Mouse (Mus musculus) gastrocnemius, postnatal 25 days (tissue): ENCODE data around the gene Calhm5. TPM values are rescaled to one million over a fixed set of nuclear protein-coding genes. Genes with fewer than 3 reads are reported as not detected.

Experiments used
- DNase-seq: peaks from one replicate; pipeline ENCODE4 v3.0.0; 2022
- long read RNA-seq, 2 experiments: library from polyadenylated mRNA; stranded (forward); transcript quantifications; one replicate each; pipeline ENCODE4 v2.0.0; 2021
- total RNA-seq, 2 experiments: library from RNA; stranded (reverse); gene quantifications; 1 replicate in 1 of 2; 2 replicates in 1 of 2; pipeline ENCODE4 v1.2.3; 2021

Calhm5 gene
- under 1 TPM; 0.40 to 0.41 TPM for total RNA-seq
- long read RNA-seq, experiment 1, full-length matches to known transcripts = 1 of 1 reads
- long read RNA-seq, experiment 1, partial matches to known transcripts = 0 of 1 reads
- long read RNA-seq, experiment 1, other reads (novel, unspliced or antisense) = 0 of 1 reads
- long read RNA-seq, experiment 2, full-length matches to known transcripts = 3 of 4 reads
- long read RNA-seq, experiment 2, partial matches to known transcripts = 0 of 4 reads
- long read RNA-seq, experiment 2, other reads (novel, unspliced or antisense) = 1 of 4 reads

DNA sequence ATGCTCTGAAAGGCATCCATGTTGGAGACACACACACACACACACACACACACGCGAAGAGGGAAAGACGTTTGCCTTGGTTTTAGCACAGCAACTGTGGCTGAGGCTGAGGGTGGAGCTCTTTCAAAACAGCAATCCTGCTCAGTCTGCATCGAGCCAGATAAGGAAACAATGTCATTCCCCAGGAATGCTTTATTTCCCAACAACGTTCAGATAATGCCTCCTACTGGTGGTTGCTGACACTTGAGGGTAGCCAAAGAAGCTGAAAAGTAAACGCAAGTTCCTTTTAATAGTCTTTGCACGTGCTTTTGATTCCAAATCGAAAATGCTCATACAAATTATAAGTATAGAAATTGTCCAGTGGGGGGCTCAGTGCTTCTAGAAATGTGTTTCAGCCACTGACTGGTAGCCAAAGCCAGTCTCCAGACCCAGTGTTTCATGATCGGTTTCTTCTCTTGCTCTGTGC, at the start of gene Calhm5:
Gene Calhm5, minus strand, starts transcription at position 102 of the 466 bp plus-strand sequence.
- peak; percentile 22 for DNase-seq

DNA sequence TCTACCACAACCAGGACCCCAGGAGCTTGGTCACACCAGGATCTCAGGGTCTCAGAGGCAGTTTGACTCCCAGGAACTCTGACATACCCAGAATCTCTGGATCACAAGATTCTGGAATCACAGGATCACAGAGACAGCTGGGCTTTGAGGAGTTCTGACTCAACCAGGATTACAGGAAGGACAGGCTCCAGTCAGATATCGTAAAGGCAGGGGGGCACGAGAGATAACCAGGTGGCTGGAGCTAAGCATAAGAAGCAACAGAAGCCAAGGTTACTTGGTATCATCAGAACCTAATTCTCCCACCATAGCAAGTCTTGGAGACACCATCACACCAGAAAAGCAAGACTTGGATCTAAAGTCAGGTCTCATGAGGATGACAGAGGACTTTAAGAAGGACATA, 45.4 kb upstream of the Calhm5 start:
- DNase-seq = no peak

DNA sequence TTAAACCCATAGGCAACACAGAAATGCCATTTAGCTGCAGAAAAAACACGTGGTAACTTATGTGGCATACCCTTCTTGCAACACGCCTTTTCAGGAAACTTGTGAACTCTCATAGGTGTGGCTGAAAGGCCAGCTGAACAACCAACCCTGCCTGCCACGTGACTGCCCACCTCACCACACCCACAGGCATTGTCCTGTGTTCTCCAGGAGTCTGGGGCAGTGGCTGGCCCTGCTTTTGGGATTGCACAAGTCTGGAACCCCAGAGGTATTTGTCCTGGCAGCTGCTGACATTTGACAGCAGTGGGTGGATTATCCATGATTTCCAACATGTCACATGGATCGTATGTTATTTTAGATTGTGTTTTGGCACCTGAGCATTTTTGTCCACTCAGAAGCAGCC, 43.4 kb upstream of the Calhm5 start:
- no peak for DNase-seq

DNA sequence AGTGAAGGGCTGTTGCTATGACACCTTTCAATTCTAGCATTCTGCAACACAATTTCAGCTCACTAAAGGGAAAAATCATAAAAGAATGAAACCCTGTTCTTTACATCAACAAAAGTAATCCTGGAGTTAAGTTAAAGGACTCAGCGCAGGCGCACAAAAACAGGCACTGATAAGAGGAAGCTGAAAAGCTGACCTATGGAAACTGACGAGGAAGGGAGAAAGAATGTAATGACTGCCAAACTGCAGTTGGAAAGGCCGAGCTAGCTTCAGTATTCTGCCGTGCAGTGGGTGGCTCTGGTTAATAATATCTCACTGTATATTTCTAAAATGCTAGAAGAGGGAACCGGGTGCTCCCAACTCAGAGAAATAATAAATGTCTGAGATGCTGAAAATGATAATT, 41.7 kb upstream of the Calhm5 start:
- no peak for DNase-seq

DNA sequence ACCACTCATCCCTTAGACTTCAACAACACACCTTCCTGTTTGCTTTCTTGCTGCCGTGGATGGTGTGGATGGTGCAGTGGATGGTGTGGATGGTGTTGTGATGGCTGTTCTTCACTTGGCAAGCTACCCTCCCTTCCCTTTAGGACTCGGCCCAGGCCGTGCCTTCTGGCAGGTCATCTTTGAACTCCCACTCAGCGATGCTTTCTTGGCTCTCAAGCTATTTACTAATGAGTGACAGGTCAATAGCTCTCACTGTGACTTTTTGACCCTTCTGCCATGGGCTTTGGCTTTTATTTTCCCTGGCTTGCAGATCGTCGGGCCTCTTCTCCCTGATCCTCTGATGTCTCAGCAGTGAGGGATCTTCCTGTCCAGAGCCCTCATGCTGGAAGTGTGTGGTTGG, 40.1 kb upstream of the Calhm5 start:
- no peak for DNase-seq

DNA sequence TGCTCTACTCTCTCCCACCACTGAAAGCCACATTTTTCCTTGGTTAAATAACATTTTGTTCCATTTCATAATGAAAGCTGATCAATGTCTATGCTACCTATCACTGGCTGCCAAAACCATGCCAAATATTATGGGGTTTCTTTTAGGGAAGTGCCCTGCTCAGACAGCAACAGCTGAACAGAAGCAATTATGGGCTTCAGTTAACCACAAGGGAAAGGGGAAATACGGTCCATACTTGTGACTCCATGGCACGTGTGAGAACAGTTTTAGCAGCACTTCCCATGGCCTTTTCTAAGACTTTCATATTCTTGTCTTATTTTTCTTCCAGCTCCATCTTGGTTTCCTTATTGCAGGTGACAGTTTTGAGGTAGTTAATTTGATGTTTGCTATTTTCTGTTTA, 35.0 kb upstream of the Calhm5 start:
- DNase-seq = no peak

DNA sequence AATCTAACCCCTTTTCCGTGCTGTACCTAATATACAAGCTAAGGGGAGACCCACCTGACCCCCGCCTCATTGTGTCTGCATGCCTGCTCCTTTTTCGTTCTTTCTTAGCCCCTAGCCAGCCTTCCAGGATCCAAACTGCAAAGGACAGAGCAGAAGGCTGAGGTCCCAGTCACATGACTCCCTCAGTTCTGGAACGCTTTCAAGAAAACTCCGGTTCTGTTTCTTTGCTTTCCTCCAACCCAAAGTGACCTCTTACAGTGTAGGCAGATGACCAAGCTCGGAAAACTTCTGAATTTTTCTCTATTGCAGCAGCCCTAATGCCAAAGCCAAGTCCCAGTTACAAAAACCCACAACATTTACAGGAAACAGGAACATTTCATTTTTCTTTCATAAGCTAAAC, 32.1 kb upstream of the Calhm5 start:
- peak; percentile 36 for DNase-seq

DNA sequence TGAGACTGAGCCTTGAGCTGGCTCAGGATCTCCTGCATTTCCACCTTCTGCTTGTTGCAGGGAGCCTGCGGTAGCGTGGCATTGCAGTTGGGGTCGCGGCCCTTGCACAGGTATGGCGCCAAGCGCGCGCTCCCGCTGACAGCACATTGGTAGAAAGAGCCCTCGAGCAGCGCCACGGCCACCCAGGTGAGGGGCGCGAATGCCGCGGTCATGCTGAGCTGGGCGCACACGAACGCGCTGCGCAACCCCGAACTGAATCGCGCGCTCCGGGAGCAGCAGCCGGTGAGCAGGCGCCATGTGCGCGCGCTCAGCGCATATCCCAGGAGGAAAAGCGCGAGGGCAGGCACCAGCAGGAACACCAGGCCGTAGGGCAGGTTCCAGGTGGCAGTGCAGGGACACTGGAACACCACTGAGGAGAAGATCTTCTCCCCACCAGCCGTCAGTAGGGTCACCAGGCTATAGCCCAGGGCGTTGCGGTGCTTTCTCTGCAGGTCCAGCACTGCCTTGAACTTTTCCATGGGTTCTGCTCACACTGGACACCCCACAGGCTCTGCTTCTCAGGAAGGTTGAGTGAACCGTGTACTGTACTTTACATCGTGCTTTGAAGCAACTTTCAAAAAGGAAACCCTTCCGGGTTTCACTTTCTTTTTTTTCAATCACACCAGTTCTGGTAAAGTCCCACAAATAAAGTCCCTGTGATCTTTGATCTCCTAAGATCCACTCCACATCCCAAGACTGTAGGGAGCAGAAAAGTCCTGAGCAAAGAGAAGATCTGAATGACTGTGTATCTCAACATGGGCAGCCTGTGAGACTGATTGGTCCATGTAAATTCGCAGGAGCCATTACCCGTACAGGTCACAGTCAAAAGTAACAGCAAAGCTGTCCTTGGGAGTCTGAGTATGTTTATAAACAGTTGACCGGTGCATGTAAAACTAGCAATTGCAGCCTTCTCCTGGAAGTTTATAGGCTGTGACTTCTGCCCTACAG, 31.4 kb upstream of the Calhm5 start, which contains the start of gene Calhm6:
Gene Calhm6, minus strand, starts transcription at position 593 of the 987 bp plus-strand sequence.
- peak; percentile 14 for DNase-seq

DNA sequence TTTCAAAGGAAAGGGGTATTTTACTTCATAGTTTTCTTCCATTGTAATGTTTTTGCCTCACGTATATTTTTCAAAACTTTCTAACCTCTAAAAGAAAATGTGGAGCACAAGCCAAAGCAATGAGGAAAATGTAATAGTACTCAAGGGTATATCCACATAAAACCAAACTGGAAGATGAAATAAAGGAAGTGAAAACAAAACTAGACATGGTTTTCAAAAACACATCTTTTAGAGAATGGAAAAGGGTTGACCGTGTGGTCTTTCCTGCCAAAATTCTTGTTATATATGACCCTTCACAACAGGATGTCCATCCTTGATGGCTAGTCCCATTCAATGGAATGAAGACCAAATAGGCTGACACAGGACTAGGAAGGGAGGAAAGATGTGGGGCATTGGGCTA, 22.1 kb upstream of the Calhm5 start:
- no peak for DNase-seq

DNA sequence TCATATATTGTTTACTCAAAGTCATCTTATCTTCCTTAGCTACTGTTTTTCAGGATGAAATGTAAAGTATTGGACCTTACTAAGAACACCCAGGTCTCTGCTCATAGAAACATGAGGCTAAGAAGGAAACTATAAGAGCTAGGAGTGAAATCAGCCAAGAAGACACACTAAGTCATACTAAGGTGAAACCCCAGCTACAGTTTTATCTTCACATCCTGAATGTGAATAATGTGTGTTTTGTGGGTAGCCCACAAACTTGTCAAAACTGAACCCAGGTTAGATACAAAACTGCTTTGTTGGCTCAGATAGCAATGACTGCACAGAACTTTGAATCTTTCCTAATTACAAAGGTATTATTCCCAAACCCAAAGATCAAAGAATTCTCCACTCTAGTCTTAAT, 21.5 kb upstream of the Calhm5 start:
- no peak for DNase-seq

DNA sequence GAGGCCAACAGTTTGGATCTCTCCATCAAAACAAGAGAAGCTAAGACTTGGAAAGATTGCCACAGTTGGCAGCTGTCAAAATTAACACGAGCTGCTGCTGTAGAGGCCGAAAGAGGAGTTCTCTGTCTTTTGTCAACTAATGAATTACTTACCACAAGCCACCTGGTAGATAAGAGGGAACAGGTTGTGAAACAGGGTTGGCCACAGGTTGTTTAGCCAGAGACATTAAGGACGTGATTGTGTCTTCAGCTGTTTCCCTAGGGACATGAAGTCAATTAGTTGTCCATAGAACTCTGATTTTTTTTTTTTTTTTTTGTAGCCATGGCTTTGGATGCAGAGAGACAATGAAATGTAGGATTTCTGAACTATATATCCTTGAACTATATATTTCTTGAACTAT, 20.8 kb upstream of the Calhm5 start:
- DNase-seq = no peak

DNA sequence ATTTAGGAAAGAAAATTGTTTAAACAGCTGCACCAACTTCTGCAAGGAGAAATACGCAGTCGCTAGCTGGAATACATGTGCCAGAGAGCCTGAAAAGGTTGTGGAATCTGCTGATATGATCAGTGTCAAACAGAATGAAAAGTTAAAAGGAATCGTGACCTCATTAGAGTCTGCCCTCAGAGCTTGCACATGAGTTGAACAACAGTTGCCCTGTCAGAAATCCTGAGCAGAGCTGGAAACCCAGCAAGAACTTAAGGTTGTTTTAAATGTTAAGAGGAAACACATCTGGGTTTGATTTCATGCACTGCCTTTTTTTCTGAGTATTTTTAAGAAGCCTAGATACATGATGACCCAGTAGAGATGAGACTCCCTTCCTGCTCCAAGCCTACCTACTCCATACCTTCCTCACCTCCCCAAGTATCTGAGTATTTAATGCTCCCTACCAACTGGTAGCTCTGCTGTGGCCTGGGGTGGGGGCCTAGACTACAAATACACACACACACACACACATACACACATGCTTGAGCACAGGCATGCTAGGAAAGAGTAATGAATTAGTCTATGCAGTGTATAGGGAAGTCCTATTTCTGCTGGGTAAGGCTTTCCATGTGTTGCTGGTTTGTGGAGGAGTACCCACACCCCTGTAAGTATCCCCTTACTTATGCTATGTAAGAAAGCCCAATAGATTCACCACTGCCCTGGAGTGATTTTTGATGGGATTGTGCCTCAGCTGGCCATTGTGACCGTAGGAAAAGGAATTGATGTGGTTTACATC, 15.8 kb upstream of the Calhm5 start:
- DNase-seq = no peak

DNA sequence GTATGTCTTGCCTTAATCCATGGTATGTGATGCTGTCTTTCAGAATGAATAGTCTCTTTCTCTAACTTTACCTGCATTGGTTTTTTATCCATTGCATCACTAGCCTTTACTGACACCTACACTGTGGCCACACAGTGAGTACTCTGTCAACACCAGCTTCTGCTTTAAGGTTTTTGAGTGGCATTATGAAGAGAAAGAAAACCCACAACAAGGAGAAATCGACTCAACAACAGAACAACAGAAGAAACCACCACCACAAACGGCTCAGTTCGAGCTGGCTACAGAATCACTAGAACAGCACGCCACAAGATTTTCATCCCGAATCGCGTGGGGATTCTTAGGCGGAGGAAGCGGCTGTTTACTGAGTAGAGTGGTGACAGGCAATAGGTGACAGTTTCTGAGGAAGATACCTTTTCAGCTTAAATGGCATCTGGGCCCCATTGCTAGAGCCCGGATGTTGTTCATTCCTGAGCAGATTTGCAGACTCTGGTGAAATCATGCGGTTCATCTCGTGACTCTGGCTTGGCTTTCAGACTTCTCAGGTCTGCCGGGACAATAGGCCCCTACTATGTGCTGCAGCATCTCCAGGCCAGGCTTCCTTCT, 14.6 kb upstream of the Calhm5 start:
- no peak for DNase-seq

DNA sequence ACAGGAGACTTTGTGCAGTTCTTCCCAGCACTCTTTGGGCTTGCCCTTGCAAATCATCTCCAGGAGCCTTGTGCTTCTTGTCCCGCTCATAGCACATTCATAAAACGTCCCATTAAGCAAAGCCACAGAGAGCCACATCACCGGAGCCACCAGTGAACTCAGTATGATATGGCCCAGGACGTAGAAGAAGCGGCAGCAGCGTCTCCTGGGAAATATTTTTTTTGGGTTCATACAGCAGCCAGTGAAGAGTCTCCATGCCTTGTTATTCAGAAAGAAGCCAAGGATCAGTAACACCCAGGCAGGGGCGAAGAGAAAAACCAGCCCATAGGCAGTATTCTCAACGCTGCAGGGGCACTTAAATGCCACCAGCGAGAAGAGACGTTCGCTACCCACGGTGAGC, 355 bp downstream of the Calhm5 start:
- DNase-seq = no peak

DNA sequence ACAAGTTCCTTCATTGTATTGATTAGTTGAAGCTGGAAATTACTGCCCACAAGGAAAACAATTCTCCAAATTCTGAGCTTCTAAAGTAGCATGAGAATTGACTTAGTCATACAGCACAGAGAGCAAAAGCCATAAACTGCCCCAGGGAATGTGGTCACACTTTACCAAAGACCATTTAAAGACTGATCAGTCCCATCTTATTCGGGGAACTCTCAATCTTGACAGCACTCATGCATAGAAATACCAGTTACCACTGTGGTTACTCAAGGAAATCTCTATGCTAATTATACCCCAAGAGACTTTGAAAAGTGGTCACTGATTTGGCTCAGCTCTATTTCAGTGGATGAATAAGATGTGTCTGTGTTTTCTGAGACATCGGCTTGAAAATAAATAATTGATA, 1.2 kb downstream of the Calhm5 start:
- no peak for DNase-seq

DNA sequence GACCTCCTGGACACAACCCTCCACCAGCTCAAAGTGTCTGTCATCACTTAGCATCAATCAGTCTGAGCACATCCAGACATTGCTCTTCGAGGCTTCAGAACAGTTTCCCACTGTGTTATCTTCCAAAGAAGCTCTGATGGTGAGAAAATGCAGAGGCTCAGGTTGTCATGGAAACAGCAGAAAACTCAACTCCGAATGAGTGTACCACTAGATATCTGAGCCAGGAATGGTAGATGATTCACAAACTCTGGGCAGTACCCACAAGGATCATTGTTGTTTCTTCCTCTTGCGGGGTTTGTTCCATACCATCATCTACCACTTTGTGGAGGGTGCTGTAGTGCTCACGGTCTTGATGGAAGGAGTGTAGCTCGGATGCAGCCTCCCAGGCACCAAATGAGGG, 4.4 kb downstream of the Calhm5 start:
- no peak for DNase-seq

DNA sequence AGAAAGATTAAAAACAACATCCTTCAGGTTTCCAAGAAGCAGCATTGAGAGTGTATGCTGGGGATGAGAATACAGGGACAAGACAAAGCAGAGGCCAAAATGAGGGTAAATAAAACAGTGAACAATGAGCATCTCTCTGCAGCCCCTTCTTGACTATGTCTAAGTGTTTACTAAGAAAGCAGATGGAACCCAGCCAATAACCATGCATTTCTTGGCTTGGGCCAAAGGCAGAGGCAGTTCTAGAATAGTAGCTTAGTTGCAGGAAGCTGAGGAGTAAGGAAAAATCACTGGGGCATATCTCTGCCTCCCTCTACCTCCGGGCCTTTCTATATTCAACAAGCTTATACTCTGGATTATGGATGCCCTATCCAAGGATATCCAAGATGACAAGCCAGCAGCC, 5.8 kb downstream of the Calhm5 start:
- no peak for DNase-seq

DNA sequence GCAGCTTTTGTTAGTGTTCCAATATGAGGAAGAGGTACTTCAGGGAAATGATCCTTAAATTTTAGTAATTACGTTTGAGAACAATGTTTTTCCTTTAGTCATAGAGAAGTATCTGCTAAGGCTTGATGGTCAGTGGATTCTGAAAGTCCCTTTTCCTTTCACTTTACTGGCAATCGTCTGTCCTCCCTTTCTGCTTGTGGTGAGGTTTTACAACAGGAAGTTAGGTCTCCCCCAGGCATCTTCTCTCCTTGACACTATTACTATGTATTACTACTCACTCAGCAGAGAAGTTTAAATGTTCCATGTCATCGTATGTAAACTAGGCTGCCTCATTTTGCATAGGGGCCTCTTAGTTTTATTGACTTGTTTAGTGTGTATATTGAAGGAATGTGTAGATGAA, 6.8 kb downstream of the Calhm5 start:
- no peak for DNase-seq

DNA sequence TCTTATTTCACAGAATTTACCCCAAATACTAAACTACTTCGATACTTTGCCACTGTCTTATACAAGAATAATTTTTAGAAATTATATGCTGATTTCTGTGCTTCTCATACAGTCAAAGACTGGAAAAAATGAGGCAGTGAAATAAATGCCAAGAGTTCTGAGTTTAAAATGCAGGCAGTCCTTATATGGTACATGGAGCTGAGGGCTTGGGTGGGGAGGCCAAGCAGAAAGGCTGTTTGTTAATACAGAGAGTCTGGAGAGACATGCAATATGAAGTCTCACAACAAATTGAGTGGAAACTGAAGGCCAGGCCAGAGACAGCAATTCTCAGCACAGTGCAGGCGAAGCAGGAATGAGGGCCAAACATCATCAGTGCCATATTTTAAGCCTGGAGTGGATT, 7.8 kb downstream of the Calhm5 start:
- DNase-seq = no peak

DNA sequence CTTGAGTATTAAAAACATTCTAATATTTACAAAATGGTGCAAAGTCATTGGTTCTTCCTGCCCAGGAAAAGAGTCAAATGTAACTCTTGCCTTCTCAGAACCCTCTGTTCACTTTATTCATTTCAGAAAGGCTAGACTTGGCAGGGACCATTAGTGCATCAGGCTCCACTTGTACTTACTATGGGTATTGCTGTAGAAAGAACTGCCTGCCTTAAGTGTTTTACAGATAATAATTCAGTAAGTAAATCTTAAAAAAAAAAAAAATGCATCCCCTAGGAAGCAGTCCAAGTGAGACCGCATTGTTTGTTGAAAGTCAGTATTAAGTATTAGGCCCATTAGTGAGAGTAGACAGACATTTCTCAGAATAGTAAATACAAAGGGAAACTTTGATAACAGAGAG, 9.8 kb downstream of the Calhm5 start:
- DNase-seq = no peak

DNA sequence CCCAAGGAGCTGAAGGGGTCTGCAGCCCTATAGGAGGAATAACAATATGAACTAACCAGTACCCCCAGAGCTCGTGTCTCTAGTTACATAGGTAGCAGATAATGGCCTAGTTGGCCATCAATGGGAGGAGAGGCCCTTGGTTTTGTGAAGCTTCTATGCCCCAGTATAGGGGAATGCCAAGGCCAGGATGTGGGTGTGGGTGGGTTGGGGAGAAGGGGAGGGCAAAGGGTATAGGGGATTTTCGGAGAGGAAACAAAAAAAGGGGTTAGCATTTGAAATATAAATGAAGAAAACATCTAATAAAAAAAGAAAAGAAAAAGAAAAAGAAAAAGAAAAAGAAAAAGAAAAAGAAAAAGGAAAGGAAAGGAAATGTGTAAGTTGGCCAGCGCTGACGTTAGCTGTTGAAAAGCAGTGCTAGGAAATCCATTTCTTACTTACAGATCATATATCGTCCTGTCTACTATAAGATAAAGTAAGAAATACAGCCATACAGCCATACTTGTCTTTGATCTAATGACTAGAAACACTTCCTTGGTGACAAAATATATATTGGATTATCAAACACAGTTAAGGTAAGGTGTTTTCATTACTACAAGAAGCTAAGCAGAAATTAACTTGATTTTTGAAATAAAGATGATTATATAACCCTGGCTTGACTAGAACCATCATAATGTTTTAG, 21.7 kb downstream of the Calhm5 start:
- DNase-seq = no peak

DNA sequence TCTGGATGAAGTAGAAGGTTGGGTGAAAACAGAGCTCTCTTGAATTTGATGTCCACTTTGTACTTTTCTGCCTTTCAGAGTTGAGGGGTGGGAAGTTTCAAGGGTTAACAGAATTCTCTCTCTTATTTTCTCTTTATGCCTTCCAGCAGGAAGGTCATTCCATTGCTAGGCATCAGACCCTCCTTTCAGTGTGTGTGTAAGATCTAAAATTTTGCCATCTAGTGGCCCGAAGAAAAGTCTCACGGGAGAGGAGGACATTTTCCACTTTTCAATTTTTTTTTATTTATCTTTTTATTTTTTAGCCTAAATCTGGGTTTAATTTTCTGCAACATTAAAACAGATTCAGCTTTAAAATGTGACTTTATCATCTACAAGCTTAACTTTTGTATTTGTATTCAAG, 24.7 kb downstream of the Calhm5 start:
- no peak for DNase-seq
